Mouse (Mus musculus) lung, embryonic 14.5 days (tissue): Measurements from ENCODE around the gene Dctpp1. TPM values are rescaled to one million over a fixed set of nuclear protein-coding genes. Genes with fewer than 3 reads are reported as not detected.

Source experiments
- ATAC-seq: fragments of 200-750 bp; cut with Nextera tagmentation; 2 replicates; pipeline ENCODE4 v1.8.0; 2017; ENCODE audit warnings: mild to moderate bottlenecking, moderate TSS enrichment, moderate library complexity; ENCODE audit not compliant: insufficient read depth
- DNase-seq: peaks from one replicate; pipeline ENCODE4 v3.0.0-alpha.2; 2015
- H3K27ac ChIP-seq: fragments of 300-500 bp; sonication (generic); 2 replicates; pipeline ENCODE4 v1.5.1; 2014; ENCODE audit warnings: low read depth, mild to moderate bottlenecking, moderate library complexity
- H3K27me3 ChIP-seq: fragments of 300-500 bp; sonication (generic); 2 replicates; pipeline ENCODE4 v1.6.1; 2014; ENCODE audit warnings: low read length, control low read depth; ENCODE audit not compliant: insufficient read depth
- H3K36me3 ChIP-seq: fragments of 300-500 bp; sonication (generic); 2 replicates; pipeline ENCODE4 v1.6.1; 2014; ENCODE audit warnings: control low read depth; ENCODE audit not compliant: insufficient read depth
- H3K4me1 ChIP-seq: fragments of 300-500 bp; sonication (generic); 2 replicates; pipeline ENCODE4 v1.6.1; 2014; ENCODE audit warnings: antibody characterized with exemption, control low read depth; ENCODE audit not compliant: insufficient read depth
- H3K4me2 ChIP-seq: fragments of 300-500 bp; sonication (generic); 2 replicates; pipeline ENCODE4 v1.6.1; 2014; ENCODE audit warnings: mild to moderate bottlenecking
- H3K4me3 ChIP-seq: fragments of 300-500 bp; sonication (generic); 2 replicates; pipeline ENCODE4 v1.5.1; 2014; ENCODE audit warnings: low read depth, low read length
- H3K9ac ChIP-seq: fragments of 300-500 bp; sonication (generic); 2 replicates; pipeline ENCODE4 v1.6.1; 2014
- H3K9me3 ChIP-seq: fragments of 300-500 bp; sonication (generic); 2 replicates; pipeline ENCODE4 v1.6.1; 2016; ENCODE audit warnings: low read depth, low read length, control low read depth
- CTCF ChIP-seq: IDR thresholded peaks from 2 replicates; pipeline ENCODE4 v1.5.1; 2016; ENCODE audit warnings: antibody characterized with exemption, low read depth
- WGBS: fragments of 180-500 bp; shearing (Covaris S2); extraction: QIAGEN DNeasy Blood & Tissue Kit; methylation state at CpG from one replicate; pipeline ENCODE4 v1.1.7; 2014; 5-methylcytosine and 5-hydroxymethylcytosine counted together
- polyA plus RNA-seq: library from polyadenylated mRNA; unstranded; fragments of >200 nt; fragmentation: Nextera tagmentation; extraction: Ambion mirVana; gene quantifications from 2 replicates; pipeline ENCODE4 v1.2.1, GENCODE M21; 2014

Gene Dctpp1
- polyA plus RNA-seq, 1 experiment from 2014 or later = 226 TPM

DNA sequence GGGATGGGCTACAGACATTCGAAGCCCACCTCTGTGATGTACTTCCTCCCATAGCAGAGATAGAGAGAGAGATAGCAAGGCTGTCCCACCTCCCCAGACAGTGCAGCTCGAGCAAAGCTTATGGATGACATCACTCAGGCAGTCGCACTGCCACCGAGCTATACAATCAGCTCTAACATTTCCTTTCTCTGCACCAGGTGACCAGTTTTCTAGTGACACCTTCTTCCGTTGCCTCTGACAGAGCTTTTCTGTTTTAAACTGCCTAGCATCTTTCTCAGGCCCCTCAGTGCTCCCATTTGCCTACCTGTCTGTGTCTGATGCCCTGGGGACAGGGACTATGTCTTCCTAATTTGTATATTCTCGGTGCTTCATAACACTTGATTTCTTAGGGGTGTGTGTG, 40.1 kb downstream of the Dctpp1 start:
- Histone ChIP-seq H3K27me3 (no peaks in the 10 kb centered on the region), H3K36me3 (no peaks in the 10 kb centered on the region), H3K9ac (no peak overlapping the region), H3K4me2 (no peak overlapping the region), H3K4me1 (no peaks in the 10 kb centered on the region), H3K9me3 (0 out of 2 replicates have a peak, but pooled peaks cover 3% of the 10 kb centered on the region), H3K4me3 (no peak overlapping the region), H3K27ac (no peak overlapping the region)
- TF ChIP-seq CTCF = no peak
- ATAC-seq (no peak), DNase-seq (no peak)
- 79% methylated on average over 6 of the region's 6 CpGs for WGBS

DNA sequence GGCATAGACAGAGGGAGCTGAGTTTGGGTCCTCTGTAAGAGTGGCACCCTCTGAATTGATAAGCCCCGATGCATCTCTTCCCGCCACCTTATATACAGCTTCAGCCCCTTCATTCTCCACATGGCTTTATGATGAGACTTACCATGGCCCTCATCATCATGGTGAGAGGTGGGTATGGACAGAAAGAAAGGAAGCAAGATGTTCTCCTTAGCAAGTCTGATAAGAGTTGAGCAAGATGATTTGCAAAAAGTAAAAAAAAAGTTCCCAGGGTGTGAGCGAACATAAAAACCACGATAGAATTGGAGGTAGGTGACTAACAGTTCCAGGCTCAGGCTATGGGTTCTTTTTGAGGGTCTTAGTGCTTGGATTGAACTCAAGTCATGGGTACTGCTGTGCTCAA, 41.8 kb downstream of the Dctpp1 start:
- H3K36me3 ChIP-seq = no peaks in the 10 kb centered on the region
- no peak overlapping the region for H3K9ac ChIP-seq
- H3K27ac ChIP-seq = no peak overlapping the region; the same call in 1 of the 2 replicates
- 87% methylated on average over 4 of the region's 4 CpGs for WGBS
- no peak for TF ChIP-seq CTCF
- 0 out of 2 replicates have a peak, but pooled peaks cover 3% of the 10 kb centered on the region for H3K9me3 ChIP-seq
- H3K4me2 ChIP-seq = no peak overlapping the region
- H3K4me3 ChIP-seq = no peak overlapping the region
- H3K27me3 ChIP-seq = peaks cover 4% of the 10 kb centered on the region; the same call in 1 of the 2 replicates
- DNase-seq (no peak), ATAC-seq (no peak)
- H3K4me1 ChIP-seq = no peaks in the 10 kb centered on the region

- DNase-seq = no peak
- Histone ChIP-seq H3K27ac (no peak overlapping the region), H3K9ac (no peak overlapping the region)
Measured at GRCm38 (mm10) chr7:127217901-127218642, 42.4 kb downstream of the Dctpp1 start.

GRCm38 (mm10) chr7:127217475-127217874, 43.0 kb downstream of the Dctpp1 start:
- DNase-seq (no peak), ATAC-seq (no peak)
- no peak overlapping the region for H3K4me2 ChIP-seq
- H3K4me3 ChIP-seq = no peak overlapping the region
- no peak overlapping the region for H3K27ac ChIP-seq
- peaks cover 4% of the 10 kb centered on the region; the same call in 1 of the 2 replicates for H3K27me3 ChIP-seq
- no peaks in the 10 kb centered on the region for H3K4me1 ChIP-seq
- H3K9me3 ChIP-seq = 0 out of 2 replicates have a peak, but pooled peaks cover 3% of the 10 kb centered on the region
- H3K36me3 ChIP-seq = no peaks in the 10 kb centered on the region
- H3K9ac ChIP-seq = no peak overlapping the region; the same call in 1 of the 2 replicates
- TF ChIP-seq CTCF = no peak
- 87% methylated on average over 6 of the region's 6 CpGs for WGBS

More at GRCm38 (mm10) chr7:127217901-127218642, 42.4 kb downstream of the Dctpp1 start:
- H3K9me3 ChIP-seq = 0 out of 2 replicates have a peak, but pooled peaks cover 3% of the 10 kb centered on the region
- no peak for ATAC-seq
- no peak for TF ChIP-seq CTCF
- WGBS = 70% methylated on average over 10 of the region's 10 CpGs
- no peak overlapping the region for H3K4me3 ChIP-seq
- H3K4me1 ChIP-seq = no peaks in the 10 kb centered on the region
- peaks cover 4% of the 10 kb centered on the region; the same call in 1 of the 2 replicates for H3K27me3 ChIP-seq
- no peak overlapping the region for H3K4me2 ChIP-seq
- H3K36me3 ChIP-seq = no peaks in the 10 kb centered on the region

- TF ChIP-seq CTCF = no peak
- Histone ChIP-seq H3K36me3 (no peaks in the 10 kb centered on the region), H3K4me3 (no peak overlapping the region), H3K27me3 (peaks cover 4% of the 10 kb centered on the region; the same call in 1 of the 2 replicates), H3K9me3 (no peaks in the 10 kb centered on the region), H3K27ac (no peak overlapping the region), H3K4me2 (no peak overlapping the region), H3K4me1 (no peaks in the 10 kb centered on the region), H3K9ac (no peak overlapping the region)
- WGBS = 81% methylated on average over 5 of the region's 5 CpGs
- ATAC-seq (no peak), DNase-seq (no peak)
Measured at GRCm38 (mm10) chr7:127216307-127216706, 44.2 kb downstream of the Dctpp1 start.

GRCm38 (mm10) chr7:127214981-127215871, 45.3 kb downstream of the Dctpp1 start:
- DNase-seq (peak; percentile 89), ATAC-seq (peak; percentile 47; the same call in 1 of the 2 replicates)
- peaks cover 4% of the 10 kb centered on the region; the same call in 1 of the 2 replicates for H3K27me3 ChIP-seq
- no peaks in the 10 kb centered on the region for H3K4me1 ChIP-seq
- 24% methylated on average over 33 of the region's 33 CpGs for WGBS
- TF ChIP-seq CTCF = peak; percentile 89
- no peaks in the 10 kb centered on the region for H3K36me3 ChIP-seq
- H3K9ac ChIP-seq = peak overlapping the region; percentile 47
- H3K9me3 ChIP-seq = no peaks in the 10 kb centered on the region
- no peak overlapping the region for H3K27ac ChIP-seq
- peak overlapping the region; percentile 33 for H3K4me3 ChIP-seq
- H3K4me2 ChIP-seq = peak overlapping the region; percentile 62
